Mouse (Mus musculus) kidney, postnatal 0 days (tissue): ENCODE data around the gene Vinac1. TPM values are rescaled to one million over a fixed set of nuclear protein-coding genes. Genes with fewer than 3 reads are reported as not detected.

Experiments
- ATAC-seq: fragments of 200-750 bp; cut with Nextera tagmentation; replicated peaks from 2 replicates; pipeline ENCODE4 v1.8.0; 2017; ENCODE audit warnings: low read depth, moderate number of reproducible peaks, moderate TSS enrichment, moderate library complexity; ENCODE audit not compliant: low FRiP score
- DNase-seq: peaks from one replicate; pipeline ENCODE4 v3.0.0-alpha.2; 2016; ENCODE audit warnings: low spot score
- H3K27ac ChIP-seq: fragments of 300-500 bp; sonication (generic); 2 replicates; pipeline ENCODE4 v1.5.1; 2014; ENCODE audit warnings: mild to moderate bottlenecking
- H3K27me3 ChIP-seq: fragments of 300-500 bp; sonication (generic); 2 replicates; pipeline ENCODE4 v1.6.1; 2014; ENCODE audit warnings: low read length, mixed read lengths; ENCODE audit not compliant: insufficient read depth
- H3K36me3 ChIP-seq: fragments of 300-500 bp; sonication (generic); 2 replicates; pipeline ENCODE4 v1.6.1; 2014; ENCODE audit warnings: low read length, mixed read lengths; ENCODE audit not compliant: insufficient read depth
- H3K4me1 ChIP-seq: fragments of 300-500 bp; sonication (generic); replicated peaks from 2 replicates; pipeline ENCODE4 v1.6.1; 2014; ENCODE audit warnings: antibody characterized with exemption, low read length, mixed read lengths; ENCODE audit not compliant: insufficient read depth
- H3K4me2 ChIP-seq: fragments of 300-500 bp; sonication (generic); 2 replicates; pipeline ENCODE4 v1.6.1; 2014; ENCODE audit warnings: mild to moderate bottlenecking, low read length, moderate library complexity, mixed read lengths
- H3K4me3 ChIP-seq: fragments of 300-500 bp; sonication (generic); replicated peaks from 2 replicates; pipeline ENCODE4 v1.5.1; 2014; ENCODE audit warnings: low read depth, low read length
- H3K9ac ChIP-seq: fragments of 300-500 bp; sonication (generic); 2 replicates; pipeline ENCODE4 v1.6.1; 2014; ENCODE audit warnings: low read depth, low read length
- H3K9me3 ChIP-seq: fragments of 300-500 bp; sonication (generic); replicated peaks from 2 replicates; pipeline ENCODE4 v1.6.1; 2016; ENCODE audit warnings: low read length, inconsistent platforms, mixed read lengths
- CTCF ChIP-seq: IDR thresholded peaks from 2 replicates; pipeline ENCODE4 v1.5.1; 2016; ENCODE audit warnings: antibody characterized with exemption, low read depth, mild to moderate bottlenecking, moderate library complexity
- WGBS: fragments of 180-500 bp; shearing (Covaris S2); extraction: QIAGEN DNeasy Blood & Tissue Kit; methylation state at CpG from one replicate; pipeline ENCODE4 v1.1.7; 2014; 5-methylcytosine and 5-hydroxymethylcytosine counted together
- polyA plus RNA-seq: library from polyadenylated mRNA; unstranded; fragments of >200 nt; fragmentation: Nextera tagmentation; extraction: Ambion mirVana; gene quantifications from 2 replicates; pipeline ENCODE4 v1.2.1, GENCODE M21; 2015

The Vinac1 gene
- polyA plus RNA-seq, 1 experiment from 2014 or later, result 0.11 TPM

DNA sequence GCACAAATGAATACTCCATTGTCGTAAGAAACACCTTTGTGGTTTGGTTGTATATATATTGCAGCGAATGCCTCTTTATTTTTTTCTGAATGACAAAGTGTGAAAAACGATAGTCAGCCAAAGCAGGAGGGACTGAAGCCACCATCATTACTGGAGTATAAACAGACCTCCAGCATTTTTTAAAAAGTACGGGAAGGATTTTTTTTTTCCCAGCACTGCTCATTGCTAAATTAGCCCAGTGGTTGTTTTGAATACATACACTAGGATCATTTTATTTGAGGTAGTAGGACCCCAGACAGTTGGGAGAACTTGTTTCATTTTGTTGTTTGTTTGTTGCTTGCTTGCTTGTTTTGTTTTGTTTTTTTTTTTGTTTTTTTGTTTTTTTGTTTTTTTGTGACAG lies 72.4 kb downstream of the Vinac1 start:
- no peak overlapping the region for H3K27ac ChIP-seq

More for the DNA sequence above, 72.4 kb downstream of the Vinac1 start:
- TF ChIP-seq CTCF, result no peak
- no peak for DNase-seq
- ATAC-seq, result no peak
- 67% methylated on average over 4 of the region's 4 CpGs for WGBS
- Histone ChIP-seq H3K27me3 (no peaks in the 10 kb centered on the region), H3K4me2 (no peak overlapping the region), H3K36me3 (no peaks in the 10 kb centered on the region), H3K9ac (no peak overlapping the region), H3K4me1 (no peaks in the 10 kb centered on the region), H3K4me3 (no peak overlapping the region), H3K9me3 (no peaks in the 10 kb centered on the region)

Other genes starting within 250 kb of the Vinac1 start
- gene Tmem87b, start 230.1 kb downstream of the Vinac1 start, polyA plus RNA-seq, result 33.0 and 33.1 TPM in 2 replicates
- 7.9 and 8.0 TPM in 2 replicates for gene Fbln7, start 185.2 kb downstream of the Vinac1 start, polyA plus RNA-seq
- 9.1 and 9.4 TPM in 2 replicates for gene Zc3h8, start 104.1 kb downstream of the Vinac1 start, polyA plus RNA-seq
- 3.1 and 4.9 TPM in 2 replicates for gene Zc3h6, start 80.8 kb downstream of the Vinac1 start, polyA plus RNA-seq
- 19.8 and 26.5 TPM in 2 replicates for gene Gm10762, start 80.4 kb downstream of the Vinac1 start, polyA plus RNA-seq
- gene Ttl, start 17.8 kb upstream of the Vinac1 start, polyA plus RNA-seq, result 9.7 and 10.0 TPM in 2 replicates
- 17.4 and 19.5 TPM in 2 replicates for gene Polr1b, start 52.8 kb upstream of the Vinac1 start, polyA plus RNA-seq
- gene Chchd5, start 81.5 kb upstream of the Vinac1 start, polyA plus RNA-seq, result 24.9 and 26.8 TPM in 2 replicates
- gene Slc20a1, start 150.6 kb upstream of the Vinac1 start, polyA plus RNA-seq, result 12.4 and 15.2 TPM in 2 replicates
- 22.8 and 22.9 TPM in 2 replicates for gene Ckap2l, start 249.0 kb upstream of the Vinac1 start, polyA plus RNA-seq